Mouse (Mus musculus) splenic B cell, adult 2 months (primary cell): ENCODE measurements at regions not wholly inside any gene's neighbourhood (a gene's known extent, or its start where the extent isn't known, plus 50 kb on each side); places are given as distances from the start of the nearest gene placed in this dataset.

Experiments
- DNase-seq: peaks from one replicate; pipeline ENCODE4 v3.0.0-alpha.2; 2011; ENCODE audit warnings: low read depth, low spot score
- H3K27me3 ChIP-seq: 2 replicates; pipeline ENCODE4 v1.6.1; 2012; ENCODE audit warnings: mild to moderate bottlenecking, low read length, moderate library complexity, mixed read lengths; ENCODE audit not compliant: control insufficient read depth, poor library complexity, insufficient read depth, severe bottlenecking
- H3K36me3 ChIP-seq: 2 replicates; pipeline ENCODE4 v1.6.1; 2012; ENCODE audit warnings: mild to moderate bottlenecking, low read length, moderate library complexity, mixed read lengths; ENCODE audit not compliant: control insufficient read depth, poor library complexity, insufficient read depth, severe bottlenecking

DNA sequence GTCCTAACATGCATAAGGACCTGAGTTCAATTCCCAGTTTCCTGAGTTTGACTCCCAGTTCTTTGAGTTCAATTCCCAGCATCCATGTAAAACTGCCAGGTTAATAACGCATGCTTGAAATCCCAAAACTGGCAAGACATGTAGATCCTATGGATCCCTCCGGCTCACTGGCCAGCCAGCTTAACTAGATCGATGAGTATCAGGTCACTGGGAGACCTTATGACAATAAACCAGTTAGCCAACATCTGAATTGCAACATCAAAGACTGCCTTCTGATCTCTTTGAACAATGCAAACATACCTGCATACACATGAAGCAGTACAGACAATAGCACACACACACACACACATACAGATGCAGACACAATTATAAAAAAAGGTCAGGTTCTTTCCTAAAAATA lies 762.0 kb upstream of the Cited2 start:
- no peaks in the 10 kb centered on the region for H3K36me3 ChIP-seq
- DNase-seq: no peak
- H3K27me3 ChIP-seq: no peaks in the 10 kb centered on the region

DNA sequence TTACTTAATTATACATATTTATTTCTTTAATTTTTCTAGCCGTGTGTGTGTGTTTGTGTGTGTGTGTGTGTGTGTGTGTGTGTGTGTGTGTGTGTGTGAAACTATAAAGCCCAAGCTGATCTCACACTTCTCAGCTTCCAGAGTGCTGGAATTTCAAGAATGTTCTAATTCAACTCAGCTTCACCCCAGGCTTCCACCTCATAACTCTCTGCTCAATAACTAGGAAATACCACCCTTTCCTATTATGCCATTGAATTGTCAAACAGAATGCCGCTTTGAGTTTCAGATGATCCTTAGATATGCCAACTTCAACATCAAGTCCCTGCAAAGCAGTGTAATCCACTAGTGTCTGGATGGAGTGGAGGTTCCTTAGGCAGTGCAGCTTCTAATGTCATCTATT lies 760.6 kb upstream of the Cited2 start:
- Histone ChIP-seq H3K27me3 (no peaks in the 10 kb centered on the region), H3K36me3 (no peaks in the 10 kb centered on the region)
- DNase-seq: no peak

DNA sequence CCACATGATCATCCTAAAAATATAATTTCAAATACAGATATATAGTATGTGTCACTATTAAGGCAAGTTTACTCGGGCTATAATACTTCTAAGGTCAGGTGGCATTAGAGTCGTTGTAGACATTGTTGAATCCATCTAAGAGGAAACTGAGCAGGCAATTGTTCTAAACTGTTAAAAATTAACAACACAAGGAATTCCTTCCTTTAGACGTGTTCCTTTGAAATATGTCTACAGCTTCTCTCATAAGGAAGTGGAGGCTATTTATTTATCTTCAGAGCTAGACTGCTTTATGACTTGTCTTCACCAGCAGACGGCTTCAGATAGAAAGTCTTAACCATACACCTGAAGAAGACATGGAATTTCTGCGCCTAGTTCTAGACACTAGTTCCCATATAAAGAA lies 744.2 kb upstream of the Cited2 start:
- Histone ChIP-seq H3K36me3 (no peaks in the 10 kb centered on the region), H3K27me3 (no peaks in the 10 kb centered on the region)
- no peak for DNase-seq

DNA sequence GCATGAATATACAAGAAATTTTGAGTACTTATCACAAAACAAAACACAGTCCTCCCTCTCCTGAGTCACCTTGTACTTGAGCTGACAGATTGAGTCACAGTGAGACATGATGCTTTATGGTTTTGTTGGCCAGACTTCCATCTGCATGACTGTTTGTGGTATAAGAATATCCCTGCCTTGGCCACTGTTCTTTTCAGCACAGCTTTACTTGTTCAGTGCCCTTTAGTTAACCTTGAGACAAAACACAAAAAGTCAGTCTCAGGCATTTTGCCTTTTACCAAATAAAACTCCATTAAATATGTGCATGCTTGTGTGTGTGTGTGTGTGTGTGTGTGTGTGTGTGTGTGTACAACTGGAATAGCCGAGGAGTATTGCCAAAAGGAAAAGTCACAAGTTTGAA lies 732.8 kb upstream of the Cited2 start:
- no peak for DNase-seq
- Histone ChIP-seq H3K36me3 (no peaks in the 10 kb centered on the region), H3K27me3 (no peaks in the 10 kb centered on the region)

DNA sequence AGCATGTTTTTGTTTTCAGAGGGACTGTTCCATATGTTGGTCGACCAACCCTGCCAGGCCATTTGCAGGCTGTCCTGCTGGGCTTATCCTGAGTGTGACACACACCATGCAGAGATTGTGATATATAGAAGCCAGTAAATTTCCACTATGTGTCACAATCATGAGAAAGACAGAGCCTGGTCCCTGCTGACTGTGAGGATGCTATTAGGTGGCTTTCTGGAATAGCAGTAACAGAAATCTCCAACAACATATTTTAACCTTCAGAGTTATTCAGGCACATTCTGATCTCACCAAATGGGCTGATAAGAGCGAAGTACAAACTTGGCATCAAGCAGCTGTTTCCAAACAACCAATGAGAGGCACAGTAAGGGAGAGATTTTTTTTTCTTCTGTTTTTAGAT lies 729.2 kb upstream of the Cited2 start:
- H3K36me3 ChIP-seq: no peaks in the 10 kb centered on the region
- no peaks in the 10 kb centered on the region for H3K27me3 ChIP-seq
- no peak for DNase-seq

DNA sequence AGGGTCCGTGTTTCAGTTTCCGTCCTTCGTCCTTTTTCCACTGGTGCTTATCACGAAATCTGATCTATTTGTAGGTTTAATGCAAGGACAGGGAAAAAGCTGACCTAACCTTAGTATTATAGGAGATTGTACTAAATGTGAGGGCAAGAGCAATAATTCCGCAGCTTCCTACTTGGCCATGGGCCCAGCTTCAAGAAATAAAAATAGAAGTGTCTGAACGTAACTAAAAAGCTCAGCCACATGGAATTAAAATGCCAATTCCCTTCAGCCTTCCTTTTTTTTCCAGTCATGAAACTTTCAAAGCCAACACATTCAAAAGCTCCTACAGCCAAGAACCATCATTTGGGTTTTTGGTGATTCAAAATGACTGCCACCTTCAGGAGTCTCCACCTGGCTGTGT lies 728.5 kb upstream of the Cited2 start:
- DNase-seq: no peak

DNA sequence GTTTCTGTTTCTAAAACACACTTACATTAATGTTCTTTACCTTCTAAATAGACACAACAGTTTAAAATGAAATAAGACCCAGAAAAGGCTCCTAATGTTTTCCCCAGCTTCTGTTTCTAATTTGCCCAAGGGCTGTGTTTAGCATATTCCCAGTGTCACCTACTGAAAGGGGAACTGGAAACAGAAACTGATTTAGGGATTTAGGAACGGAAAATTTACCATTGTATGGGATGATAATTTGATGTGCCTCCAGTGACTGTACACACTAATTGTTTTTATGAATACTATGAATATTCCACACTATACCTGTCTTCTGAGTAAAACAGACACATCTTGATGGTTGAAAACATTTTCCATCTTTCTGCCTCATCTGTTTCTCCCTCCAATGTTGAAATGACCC lies 728.0 kb upstream of the Cited2 start:
- no peak for DNase-seq
- Histone ChIP-seq H3K27me3 (no peaks in the 10 kb centered on the region), H3K36me3 (no peaks in the 10 kb centered on the region)

More for the DNA sequence above, 728.5 kb upstream of the Cited2 start:
- no peaks in the 10 kb centered on the region for H3K36me3 ChIP-seq
- H3K27me3 ChIP-seq: no peaks in the 10 kb centered on the region

DNA sequence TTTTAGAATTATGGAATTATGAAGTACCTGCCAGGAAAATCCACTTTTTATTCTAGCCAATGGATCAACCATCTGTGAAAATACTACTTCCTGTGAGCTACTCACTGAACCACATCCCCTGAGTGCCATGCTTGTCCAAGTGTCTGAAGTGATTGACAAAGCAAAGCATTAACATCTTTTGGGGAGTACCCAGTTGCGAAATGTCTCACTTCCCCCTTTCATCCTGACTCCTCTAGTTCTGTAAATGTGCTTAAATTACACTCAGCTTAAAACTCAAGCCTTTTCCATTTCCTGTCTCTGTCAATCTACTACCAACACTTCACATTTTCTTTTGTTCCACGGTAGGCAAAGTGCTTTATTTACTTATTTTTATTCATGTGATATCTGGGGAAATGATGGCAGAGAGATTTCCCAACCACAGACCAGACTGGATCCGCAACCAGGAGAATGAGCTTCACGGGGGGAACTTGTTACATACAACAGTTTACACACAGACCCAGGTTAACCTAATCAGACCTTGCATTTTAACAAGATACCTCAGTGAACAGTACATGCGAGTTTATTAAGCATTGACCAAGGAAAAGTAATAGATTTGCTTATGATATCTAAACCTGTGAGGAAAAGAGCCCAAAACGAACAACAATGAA lies 726.1 kb upstream of the Cited2 start:
- DNase-seq: peak; percentile 73
- no peaks in the 10 kb centered on the region for H3K27me3 ChIP-seq
- H3K36me3 ChIP-seq: no peaks in the 10 kb centered on the region

DNA sequence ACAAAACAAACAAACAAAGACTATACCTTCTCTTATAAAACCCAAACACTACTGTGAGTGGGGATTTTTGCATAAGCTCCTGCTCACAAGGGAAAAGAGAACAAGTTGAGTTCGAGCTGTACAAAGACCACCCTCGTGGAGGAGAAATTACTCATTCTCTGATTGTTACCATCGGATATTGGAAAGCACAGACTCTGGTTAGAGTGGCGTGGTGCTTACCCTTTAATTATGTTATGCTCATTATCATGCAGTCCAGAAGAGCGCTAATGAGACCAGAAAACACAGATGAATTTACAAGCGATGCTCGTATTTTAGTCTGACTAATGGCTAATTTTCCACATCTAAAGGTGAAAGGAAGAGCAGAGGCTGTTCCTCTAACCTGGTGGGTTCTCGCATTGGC lies 721.7 kb upstream of the Cited2 start:
- Histone ChIP-seq H3K27me3 (no peaks in the 10 kb centered on the region), H3K36me3 (no peaks in the 10 kb centered on the region)
- no peak for DNase-seq

DNA sequence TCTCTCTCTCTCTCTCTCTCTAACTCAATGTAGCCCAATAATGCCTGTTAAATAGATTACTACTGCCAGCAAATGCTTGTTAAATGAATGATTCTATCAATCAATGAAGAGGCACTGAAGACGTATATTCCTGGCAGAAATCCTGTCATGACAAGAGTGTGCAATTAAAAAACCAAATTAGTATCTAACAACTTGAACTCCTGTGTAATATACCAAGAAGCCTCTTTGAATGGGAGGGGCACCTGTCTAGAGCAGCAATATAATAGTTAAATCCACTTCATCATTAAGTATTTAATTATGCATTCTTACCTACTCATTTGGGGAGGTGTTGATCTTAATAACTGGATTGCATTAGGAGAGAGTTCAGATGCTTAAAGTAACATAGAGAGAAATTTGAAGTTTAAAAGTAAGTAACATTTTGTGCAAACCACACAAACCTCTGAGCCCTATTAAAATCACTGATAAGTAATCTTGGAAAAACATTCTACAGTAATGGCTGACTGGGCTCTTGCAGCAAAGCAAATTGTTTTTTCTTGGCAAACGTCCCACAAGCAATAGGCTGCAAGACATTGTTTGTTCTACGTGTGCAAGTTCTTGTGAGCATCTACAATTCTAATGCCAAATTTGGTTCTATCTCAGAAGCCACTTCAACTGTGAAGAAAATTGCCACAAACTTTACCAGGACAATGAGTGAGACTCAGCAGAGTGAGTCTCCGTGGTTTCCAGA lies 719.7 kb upstream of the Cited2 start:
- Histone ChIP-seq H3K36me3 (no peaks in the 10 kb centered on the region), H3K27me3 (no peaks in the 10 kb centered on the region)
- no peak for DNase-seq

DNA sequence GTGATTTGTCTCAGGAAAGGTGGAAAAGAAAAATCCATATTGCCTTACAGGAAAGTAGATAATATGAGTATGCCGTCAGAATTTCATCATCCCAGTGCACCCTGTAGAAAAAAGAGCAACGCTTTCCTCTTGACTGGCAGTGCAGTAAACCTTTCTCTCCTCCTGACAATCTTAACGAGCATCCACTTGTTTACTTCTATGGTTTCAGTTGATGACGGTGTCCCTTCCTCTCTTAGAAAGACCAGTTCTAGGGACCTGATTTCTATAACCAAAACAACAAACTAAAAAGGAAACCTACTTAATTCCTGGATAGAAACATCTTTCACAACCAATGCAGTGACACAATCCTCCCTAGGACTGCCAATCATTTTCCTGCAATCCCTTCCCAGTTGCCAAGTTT lies 714.3 kb upstream of the Cited2 start:
- no peak for DNase-seq
- H3K27me3 ChIP-seq: no peaks in the 10 kb centered on the region
- H3K36me3 ChIP-seq: no peaks in the 10 kb centered on the region

DNA sequence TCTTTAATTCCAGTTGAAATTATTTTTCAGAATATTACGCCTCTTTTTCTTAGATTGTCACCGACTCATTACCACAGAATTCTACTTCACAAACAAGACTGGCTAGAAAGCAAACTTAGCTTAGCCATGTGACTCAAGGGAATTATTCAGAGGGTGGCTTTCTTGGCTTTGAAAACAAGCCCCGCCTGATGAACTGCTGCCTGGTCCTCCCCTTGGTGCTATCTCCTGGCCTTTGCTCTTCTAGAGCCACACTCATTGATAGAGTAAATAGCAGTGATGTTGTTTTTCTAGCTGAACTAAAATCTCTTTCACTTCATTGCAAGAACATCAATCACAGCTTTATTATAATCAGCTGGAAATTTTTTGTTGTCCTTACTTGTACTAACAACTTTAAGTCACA lies 713.0 kb upstream of the Cited2 start:
- no peaks in the 10 kb centered on the region for H3K27me3 ChIP-seq
- no peaks in the 10 kb centered on the region for H3K36me3 ChIP-seq
- DNase-seq: no peak

DNA sequence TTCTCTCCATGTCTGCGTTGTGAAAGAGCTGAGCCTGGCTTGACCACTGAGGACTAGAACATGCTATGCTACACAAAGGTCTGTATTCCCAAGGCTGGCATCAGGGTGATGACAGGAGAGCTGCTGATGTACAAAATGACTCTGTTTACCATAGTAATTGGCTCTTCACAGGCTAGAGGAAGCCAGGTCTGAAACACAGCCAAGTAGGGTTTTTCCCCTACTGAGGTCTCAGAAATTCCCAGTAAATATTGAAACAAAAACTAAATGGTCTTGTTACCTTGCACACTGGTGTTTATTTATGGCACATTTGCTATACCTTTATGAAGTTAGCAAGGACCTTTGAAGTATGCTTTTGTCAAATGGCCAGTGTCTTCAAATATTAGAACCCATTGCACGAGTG lies 711.1 kb upstream of the Cited2 start:
- no peak for DNase-seq
- H3K27me3 ChIP-seq: no peaks in the 10 kb centered on the region

DNA sequence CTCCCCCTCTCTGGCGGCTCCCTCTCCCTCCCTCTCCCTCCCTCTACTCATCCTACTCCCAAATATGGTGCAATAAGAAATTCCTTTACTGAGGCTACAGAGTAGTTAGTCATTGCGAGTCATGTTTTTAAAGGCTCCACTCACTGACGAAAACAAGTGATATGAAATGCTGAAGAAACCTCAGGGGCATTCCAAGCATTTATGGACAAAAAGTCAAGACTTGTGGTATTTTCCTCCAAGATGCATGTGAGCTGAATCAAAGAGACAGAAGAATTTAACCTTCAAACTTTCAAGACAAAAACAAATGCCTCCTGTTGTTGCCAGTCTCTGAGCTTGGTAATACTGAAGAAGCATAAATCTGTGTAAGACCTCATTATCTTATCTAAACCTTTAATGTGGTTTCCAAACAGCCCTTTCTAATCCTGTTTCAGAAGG lies 710.5 kb upstream of the Cited2 start:
- no peak for DNase-seq
- Histone ChIP-seq H3K36me3 (no peaks in the 10 kb centered on the region), H3K27me3 (no peaks in the 10 kb centered on the region)

More for the DNA sequence above, 711.1 kb upstream of the Cited2 start:
- H3K36me3 ChIP-seq: no peaks in the 10 kb centered on the region

DNA sequence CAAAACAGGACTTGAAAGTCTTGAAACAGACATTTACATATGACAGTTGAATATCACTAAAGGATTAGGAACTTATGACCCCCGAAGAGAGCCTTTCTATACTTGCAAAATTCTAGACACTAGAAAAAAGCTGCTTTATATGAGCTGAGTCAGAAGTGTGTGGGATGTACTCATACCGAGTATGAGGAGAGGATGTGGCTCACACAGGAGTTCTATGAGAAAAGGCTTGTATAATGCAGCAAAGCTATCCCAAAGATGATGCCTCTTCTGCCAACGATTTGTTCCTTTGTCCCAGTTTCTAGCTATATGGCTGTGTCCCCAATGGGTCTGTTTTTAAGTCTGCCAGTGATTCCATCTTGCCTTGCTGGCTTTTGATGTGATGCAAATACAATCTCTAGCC lies 708.2 kb upstream of the Cited2 start:
- H3K27me3 ChIP-seq: no peaks in the 10 kb centered on the region
- no peaks in the 10 kb centered on the region for H3K36me3 ChIP-seq
- DNase-seq: no peak

DNA sequence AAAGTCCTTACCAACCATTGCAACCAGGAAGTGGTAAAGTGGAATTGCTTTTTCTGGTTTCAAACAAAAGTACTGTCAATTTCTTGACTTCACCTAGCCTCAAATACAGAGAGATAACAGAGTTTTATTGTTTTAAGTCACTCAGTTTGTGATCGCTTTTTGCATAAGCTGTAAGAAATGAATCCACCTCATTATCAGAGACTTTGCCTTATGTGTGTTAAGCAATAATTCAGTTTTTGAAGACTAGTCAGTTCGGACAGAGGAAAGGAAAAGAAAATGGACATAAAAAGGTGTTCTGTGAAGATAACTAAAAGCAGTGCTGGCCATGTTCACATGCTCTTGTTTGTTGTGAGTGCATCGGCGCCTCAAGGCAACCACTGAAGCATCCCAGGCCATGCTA lies 706.2 kb upstream of the Cited2 start:
- DNase-seq: no peak
- no peaks in the 10 kb centered on the region for H3K36me3 ChIP-seq
- H3K27me3 ChIP-seq: no peaks in the 10 kb centered on the region
